Mouse (Mus musculus): ENCODE measurements around the gene Osbpl5.

Osbpl5 gene

DNA sequence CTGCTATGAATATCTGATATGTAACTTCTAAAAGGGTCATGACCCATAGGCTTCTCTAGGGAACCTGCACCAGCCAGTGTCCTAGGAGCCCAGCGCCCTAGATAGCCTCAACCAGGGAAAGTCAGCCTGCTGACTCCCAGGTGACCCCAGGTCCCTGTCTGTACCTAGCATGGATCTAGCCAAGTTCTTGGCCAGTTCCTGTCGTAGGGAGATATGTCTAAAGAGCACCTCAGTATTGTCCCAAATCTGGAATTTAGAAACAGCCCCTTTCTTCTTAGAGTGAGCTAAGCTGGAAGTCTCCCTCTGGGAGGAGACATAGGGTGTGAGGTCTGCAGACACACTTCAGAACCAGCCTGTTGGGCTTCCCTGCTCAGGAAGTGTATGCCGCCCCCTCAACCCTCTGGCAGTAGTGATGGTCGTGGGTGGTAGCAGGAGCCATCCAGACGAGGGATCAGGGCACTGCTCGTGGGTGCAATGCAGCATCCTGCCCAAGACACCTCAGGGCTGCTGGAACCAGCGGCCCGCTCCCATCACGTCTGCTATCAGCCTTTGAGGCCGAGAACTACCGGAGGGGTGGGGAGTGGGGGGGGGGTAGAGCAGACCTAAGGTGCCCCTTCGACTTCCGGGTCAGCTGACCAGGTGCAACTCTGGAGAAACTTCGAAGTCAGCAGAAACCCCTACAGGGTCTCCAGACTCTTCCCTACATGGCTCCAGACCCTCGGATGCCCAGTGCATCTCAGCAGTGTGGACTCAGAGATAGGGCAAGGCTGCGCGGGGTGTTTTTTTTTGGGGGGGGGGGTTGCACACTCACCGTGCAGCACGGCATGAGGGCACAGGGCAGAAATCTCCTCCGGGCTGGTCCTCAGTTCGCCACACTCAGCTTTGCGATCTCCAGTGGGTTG lies at the start of gene Osbpl5:
Gene Osbpl5, minus strand, starts transcription at position 861 of the 902 bp plus-strand sequence.
- DNase-seq = no peak

DNA sequence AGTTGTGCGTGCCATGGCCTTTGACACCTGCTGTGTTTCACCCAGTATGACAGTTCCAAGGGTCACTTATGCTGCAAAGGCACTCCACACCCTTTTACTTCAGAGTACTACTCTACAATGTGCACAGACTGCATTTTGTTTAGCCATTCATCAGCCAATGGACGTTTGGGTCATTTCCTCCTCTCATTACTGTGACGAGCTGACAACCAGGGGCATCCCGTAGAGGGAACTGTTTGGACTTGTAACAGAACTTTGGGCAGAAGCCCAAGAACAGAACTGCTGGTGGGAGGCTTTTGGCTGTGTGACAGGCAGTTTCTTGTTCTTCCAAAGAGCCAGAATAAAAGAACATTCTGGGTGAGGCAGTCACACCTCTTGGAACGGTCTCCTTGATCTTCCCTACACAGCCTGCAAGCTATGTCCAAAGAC lies 48.4 kb upstream of the Osbpl5 start:
- no peak for DNase-seq

DNA sequence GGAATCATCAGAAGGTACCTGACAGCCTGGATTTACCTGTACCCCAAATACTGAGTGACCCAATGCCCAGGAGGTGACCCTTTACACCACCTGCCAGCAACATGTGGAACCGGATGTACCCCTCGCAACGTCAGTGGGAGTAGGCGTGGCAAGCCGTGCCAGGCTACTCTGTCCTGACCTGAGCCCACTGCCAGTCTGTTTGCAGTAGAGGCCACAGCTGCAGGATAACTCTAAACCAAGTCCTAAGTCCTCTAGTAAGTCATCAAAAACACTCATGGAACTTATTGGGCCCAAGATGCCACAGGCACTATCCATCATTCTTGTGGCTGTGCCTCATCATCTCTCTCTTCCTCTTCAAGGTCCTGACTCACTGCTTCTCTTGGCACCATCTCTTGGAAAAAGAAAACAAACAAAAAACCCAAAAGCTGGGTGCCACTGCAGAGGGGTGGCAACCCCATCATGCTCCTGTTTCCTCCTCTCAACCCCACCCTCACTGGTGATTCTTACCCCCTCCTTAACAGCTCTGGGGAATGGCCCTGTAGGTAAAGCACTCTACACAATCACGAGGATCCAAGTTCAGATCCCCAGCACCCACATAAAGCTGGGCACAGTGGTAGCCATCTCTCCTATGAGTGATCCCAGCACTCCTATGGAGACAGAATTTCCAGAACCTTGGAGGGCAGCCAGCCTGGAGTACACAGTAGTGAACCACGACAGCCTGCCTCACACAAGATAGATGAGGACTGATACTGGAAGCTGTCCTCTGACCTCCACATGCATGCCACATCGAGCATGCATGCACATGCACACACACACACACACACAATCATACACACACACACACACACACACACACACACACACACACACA lies 44.6 kb upstream of the Osbpl5 start:
- no peak for DNase-seq

DNA sequence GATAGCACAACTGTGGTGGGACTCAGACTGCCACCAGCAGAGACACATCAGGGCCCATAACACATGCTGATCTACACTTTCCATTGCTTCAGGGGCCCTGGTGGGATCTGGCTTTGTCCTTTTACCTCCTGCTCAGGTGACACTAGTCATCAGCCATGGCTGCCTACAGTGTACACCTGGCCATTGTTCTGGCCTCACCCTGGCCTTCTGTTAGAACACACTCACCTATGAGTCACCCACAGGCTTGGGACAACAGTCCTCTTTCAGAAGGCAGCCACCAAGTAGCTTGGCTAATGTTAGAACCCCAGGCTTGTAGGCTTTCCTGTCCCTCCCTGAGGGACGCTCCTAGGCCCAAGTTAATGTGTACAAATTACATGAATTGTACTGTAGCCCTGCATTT lies 44.0 kb upstream of the Osbpl5 start:
- DNase-seq = no peak

DNA sequence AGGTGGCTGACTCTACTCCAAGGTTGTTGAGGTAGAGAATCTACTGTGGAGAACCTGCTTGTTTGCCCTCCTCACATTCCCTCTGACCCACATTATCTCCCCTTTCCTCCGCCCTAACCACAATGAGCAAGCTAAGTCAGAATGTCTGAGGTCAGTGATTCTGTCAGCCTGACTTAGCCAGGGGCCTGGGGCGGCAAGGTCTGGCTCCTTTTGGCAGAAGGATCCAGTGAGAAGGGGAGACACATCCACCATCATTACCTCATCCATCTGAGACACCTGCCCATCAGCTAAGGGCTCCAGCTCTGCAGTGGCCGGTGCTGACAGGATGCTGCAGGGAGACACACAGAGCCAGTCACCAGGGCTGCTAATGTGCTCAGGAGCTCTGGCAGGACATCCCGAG lies 42.0 kb upstream of the Osbpl5 start:
- DNase-seq = no peak

DNA sequence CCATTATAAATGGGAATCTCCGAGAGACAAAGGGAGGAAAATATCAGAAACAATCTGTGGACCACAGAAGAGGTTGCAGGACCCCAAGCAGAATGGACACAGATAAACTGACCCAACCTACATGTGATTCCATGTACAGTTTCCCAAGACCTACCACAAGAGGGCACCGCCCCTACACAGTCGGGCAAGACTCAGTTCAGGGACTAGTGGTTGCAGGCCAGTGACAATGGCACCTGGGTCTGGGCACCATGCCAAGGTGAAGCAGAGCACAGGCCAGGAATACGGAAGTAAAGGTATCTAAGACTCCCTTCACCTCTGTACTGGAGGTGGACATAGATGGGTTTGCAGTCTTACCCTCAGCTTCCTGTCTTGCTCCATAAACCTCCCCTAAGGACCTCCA lies 36.3 kb upstream of the Osbpl5 start:
- DNase-seq = peak; percentile 55

DNA sequence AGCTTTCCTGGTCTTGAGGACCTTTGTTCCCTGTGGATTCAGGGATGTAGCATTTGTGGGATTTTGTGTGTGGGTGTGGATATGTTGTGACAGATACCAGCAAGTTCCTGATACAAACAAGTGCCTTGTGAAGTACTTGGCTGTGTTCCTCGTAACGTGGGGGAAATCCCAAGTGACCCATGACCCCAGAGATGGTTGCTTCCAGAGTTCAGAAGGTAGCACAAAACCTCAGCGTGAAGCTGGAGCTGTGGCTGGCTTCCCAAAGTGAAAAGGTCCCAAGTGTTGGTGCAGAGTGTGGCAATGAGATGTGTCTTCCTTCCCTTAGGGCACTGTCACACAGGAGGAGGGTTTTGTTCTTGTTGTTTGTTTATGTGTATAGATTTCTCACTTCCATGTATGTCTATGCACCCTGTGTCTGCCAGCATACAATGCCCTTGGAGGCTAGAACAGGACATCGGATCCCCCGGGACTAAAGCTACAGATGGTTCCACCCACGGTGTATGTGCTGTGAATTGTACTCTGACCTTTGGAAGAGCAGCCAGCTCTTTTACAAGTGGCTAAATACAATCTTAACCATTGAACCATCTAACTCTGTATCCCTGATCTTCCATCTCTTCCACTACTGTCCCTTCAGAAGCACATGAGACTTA lies 35.7 kb upstream of the Osbpl5 start:
- DNase-seq = no peak

DNA sequence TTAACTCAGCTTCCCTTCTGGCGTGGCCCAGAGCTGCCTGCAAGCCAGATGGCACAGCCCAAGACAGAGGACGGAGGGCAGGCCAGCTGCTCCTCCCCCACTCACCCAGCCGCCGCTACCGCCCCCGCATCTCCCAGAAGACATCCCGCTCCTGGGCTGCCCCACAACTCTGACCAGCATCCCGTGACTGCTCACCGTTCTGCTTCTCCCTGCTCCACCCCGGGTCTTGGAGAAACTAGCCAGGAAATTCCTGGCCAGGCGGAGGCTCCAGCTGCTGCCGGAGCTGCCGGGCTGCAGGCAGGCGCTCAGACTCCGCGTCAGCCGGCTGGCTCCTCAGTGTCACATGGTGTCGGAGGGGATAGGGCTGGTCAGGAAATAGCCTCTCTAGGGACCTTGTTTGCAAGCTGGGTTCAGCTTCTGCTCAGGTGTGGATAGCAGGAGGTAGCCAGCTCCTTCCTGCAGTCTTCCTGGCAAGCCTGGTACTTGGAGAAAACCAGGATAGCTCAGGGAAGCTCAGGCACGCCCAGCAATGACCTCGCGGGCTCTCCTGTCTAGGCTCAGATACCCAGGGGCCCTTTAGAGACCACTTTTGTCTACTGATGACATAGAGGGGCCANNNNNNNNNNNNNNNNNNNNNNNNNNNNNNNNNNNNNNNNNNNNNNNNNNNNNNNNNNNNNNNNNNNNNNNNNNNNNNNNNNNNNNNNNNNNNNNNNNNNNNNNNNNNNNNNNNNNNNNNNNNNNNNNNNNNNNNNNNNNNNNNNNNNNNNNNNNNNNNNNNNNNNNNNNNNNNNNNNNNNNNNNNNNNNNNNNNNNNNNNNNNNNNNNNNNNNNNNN lies 27.4 kb upstream of the Osbpl5 start, which contains the start of gene Mrgpre:
Gene Mrgpre, minus strand, starts transcription at position 505 of the 834 bp plus-strand sequence.
- peak; percentile 89 for DNase-seq

DNA sequence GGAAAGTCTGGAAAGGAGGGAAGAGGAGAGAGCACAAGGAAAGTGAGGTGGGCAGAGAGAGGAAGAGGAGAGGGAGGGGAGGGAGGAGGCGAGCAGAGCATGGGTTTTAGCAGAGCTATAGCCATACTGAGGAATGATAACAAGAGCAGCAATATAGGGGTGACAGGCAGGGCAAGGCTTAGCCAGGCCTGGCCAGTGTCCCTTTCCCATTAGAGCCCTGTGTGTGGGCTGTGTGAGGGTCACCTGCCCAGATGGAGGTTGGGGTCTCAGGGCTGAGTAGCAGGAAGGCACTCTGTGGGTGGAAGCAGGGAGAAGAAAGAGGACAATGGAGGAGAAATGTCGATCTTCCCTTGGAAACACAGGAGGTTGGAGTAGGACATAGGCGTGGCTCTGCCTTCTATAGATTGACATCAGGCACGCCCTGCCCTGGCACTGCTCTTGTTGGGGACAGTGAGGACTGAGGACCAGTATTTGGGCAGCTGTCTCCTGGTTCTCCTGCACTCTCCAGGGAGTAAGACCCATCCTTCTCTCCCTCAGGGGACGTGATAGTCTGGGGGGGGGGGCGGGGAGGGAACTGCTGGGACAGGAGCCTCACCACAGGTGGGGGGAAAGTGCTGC lies 26.7 kb upstream of the Osbpl5 start:
- DNase-seq = no peak

DNA sequence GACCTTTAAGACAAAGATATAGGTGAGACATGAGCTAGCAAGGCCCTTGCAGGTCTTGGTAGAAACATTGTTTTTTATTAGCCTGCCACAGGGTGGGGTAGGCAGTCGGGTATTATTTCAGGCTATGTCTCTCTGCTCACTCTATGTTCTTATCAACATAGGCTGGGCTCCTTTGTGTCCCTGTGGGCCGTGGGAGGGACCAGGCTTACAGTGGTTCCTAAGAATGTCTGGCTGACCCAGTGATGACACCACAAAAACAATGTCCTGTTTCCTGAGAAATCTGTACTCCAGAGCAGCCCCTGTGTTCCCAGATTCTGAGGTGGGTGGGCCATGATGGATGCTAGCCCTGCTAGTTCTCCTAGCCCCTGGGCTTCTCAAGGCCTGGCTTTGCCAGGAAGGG lies 20.6 kb upstream of the Osbpl5 start:
- DNase-seq = no peak

DNA sequence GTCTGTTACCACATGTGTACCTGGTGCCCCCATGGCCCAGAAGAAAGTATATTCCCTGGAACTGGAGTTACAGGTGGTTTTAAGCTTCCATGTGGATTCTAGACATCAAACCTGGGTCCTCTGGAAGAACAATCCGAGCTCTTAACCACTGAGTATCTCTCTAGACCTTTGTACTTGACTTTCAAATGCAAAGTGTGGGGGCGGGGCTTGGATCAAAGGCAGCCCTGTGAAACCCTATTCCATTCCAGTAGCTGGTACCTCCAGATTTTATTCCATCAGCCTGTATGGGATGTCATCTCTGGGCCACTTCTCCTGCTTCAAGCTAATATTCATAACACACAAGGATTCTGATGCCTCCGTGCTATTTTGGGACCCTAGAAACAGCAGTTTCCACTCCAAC lies 19.4 kb upstream of the Osbpl5 start:
- DNase-seq = no peak

DNA sequence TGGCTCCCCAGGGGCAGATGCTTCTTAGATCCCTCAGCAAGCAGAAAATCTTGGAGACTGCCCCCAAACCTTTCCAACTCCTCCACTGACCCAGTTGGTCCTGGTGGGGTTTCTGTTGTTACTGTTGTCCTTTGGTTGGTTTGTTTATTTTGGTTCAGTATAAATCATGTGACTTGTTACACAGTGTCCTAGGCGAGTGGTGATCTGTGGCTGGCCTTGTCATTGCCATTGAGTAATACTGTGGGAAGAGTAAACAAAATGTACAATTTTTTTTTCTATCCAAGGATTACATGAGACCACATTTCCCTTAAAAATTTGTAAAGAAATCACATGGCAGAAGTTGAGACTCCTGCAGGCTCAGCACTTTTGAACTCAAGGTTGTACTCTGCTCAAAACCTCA lies 12.7 kb upstream of the Osbpl5 start:
- no peak for DNase-seq

DNA sequence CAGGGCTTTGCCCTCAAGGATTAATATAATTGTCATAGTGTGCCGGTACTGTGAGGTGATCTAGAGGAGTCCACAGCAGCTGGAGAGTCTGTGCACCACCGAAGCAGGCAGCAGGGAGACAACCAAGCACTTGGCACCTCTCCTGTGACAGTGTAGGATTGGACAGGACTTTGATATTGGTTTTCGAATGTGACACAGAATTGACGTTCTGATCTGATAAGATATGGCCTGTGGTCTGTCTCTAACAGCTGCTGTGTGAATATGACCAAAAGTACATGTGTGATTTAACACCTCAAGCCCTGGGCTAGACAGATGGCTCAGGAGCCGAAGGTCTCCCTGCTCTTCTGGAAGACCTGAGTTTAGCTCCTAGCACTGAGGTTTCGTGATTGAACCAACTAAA lies 11.5 kb upstream of the Osbpl5 start:
- no peak for DNase-seq

DNA sequence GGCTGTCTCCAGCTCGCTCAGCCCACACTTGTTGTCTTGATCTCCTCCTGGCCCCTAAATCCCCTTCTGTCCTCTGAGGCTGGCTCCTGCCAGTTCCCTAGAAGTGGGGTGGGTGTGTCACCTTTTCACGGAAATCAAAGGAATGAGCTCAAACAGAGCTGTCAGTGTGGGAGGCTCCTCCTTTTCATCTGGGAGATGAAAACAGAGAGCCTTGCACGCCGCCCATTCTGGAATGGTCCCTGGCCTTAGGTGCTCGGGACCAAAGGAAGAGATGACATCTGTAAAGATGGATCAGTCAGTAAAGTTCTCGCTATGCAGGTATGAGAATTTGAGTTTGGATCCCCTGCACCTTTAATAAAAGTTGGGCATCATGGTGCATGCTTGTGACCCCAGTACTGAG lies 10.1 kb upstream of the Osbpl5 start, which contains the start of gene Mrgprg:
Gene Mrgprg, minus strand, starts transcription at position 101 of the 400 bp plus-strand sequence.
- no peak for DNase-seq

DNA sequence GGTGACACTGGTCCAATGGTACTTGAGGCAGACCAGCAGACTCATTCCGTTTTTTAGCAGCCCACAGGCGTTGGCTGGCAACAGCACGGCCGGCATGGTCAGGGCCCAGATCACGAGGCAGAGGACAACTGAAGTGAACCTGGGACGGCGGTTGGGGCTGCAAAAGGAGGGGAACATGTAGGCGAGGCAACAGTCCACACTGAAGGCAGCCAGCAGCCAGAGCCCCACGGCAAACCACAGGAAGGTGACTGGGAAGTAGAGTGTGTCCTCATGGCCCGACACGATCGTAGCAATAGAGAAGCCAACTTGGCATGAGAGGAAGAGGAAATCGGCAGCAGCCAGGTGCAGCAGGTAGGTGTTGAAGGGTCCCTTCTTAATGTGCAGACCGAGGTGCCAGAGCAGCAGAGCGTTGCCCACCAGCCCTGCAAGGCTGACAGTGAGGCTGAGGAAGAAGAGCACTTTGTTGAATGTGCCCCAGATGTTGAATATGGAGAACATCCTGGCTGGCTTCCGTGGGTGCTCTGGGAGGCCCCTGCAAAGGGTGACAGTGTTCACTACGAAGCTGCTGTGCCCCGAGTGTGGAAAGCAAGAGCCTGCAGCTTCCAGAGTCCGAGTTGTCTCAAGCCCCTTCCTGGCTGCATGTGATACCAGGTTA lies 8.2 kb upstream of the Osbpl5 start:
- no peak for DNase-seq

DNA sequence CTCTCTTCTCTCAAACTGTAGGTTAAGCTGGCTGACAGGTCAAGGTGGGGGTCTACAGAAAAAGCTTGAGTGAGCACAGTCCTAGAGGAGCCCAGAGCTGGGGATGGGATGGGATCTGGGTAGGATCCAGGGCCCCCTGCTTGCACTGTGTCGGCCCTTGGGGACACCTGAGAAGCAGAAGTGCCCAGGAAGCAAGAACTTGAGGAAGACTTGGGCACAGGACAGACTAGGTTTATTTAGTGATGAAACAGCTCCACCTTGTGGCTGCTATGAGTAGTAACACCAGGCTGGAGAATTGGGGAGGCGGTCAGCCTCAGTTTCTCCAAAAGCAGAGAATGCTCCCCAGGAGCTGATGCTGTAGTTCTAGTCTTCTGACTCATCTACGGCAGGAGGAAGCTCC lies 7.0 kb upstream of the Osbpl5 start:
- DNase-seq = peak; percentile 63

DNA sequence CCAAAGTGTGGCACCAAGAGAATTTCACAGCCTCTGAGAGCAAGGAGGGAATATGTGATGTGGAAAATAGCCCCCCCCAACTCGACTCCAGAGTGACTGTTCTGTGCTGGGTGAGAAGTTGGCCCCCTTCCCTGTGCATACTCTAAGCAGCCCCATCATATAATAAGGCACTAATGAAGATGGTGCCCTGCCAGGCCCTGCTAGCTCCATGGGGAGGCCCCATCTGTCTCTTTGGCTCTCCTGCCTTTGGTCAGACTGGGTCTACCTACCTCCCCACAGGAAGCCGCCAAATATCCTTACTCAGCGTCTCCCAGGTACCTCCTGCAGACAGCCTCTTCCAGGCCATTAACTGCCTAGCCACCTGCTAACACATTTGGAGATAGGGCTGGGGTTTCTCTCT lies 2.2 kb upstream of the Osbpl5 start:
- no peak for DNase-seq

DNA sequence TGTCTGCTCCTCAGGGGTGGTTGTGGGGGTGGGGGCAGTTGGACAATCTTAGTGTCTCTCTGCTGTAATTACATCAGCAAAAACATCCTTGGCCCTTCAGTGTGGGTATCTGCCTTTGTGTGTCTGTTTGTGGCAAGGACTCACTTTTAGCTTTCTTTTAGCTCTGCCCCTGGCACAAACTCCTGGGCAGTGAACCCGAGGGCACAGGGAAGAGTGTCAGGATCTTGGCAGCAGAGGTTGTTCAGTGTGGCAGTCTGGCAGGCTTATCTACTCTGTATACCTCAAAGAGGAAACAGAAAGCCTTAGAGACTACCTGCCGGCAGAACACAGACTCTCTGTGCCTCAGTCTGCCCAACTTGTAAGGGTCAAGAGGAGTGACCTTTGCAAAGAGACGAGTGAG lies 911 bp upstream of the Osbpl5 start:
- DNase-seq = no peak

DNA sequence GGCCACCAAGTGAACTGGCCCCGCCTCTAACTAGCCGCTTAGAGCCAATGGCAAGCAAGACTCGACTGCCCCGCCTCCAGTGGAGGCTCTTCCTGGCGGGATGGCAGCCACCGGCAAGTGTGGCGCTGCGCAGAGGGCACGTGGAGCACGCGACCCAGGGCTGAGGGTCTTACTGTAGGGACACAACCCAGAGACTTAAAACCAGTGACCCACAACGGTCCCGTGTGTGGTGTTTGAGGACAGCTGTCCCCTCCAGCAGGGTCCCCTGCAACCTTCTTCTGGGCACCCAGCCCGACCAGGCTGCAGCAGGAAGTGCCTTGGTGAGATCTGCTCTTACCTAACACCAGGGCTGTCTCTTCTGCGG lies 224 bp upstream of the Osbpl5 start:
- peak; percentile 91 for DNase-seq

DNA sequence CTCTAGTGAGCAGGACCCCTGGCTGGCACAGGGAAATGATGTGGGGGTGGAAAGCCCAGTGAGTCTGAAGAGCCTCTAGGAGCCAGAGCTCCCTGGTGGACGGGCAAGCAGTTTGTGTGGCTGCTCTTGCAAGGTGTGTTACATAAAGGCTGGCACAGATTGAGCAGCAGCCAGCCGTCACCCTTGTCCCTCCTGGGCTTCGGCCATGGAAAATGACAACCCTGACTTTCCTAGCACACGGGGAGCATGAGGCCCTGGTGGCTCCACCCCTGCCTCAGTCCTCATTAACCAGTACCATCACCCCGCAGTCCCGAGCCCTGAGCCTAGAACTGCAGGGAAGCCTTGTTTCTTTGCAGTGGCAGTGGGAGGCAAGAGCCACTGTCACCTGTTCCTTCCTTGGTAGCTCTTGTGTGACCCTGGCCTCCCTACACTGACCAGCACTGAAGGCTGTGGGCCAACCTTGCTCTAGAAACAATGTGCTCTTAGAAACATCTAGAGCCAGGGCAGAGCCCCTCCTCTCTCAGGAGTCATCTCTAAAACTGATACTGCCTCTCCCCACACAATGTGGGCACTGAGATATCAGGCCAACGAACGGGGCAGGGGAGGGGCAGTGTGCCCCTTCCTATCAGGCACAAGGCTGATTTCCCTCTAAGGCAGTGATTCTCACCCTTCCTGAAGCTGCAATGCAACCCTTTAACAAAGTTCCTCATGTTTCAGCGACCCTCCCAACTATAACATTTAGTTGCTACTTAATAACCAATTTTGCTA lies 1.2 kb downstream of the Osbpl5 start:
- no peak for DNase-seq

All from retina, postnatal 1 day (tissue).